Mouse (Mus musculus): ENCODE data around the gene Best1.

DNA sequence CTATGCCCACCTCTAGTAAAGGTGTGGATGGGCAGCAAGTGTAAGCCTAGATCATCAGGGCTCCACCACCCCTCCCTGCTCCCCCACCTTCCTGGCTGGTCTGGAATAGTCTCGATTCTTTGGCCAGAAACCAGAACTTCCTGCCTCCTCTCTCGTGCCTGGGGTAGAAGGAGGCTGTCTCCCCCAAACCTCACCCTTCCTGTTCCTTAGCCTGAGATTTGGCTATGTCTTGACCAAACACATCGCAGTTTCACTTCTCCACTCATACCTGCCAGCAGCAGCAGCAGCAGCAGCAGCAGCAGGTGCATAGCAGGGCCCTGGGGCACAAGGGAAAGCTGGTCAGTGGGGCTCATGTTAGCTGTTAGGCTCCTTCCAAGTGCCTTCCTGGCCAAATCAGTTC is 45.5 kb upstream of the Best1 start:
- TF ChIP-seq POLR2A (IDR thresholded peaks at IDR 0.05; ENCODE audit: insufficient read depth, low read depth, low read length) (no peak), CTCF (IDR thresholded peaks at IDR 0.05; ENCODE audit: insufficient read depth, low read depth, low read length) (no peak)
